Comparison of ENCODE assay signal across 1 mouse cellular context in the genomic region with DNA sequence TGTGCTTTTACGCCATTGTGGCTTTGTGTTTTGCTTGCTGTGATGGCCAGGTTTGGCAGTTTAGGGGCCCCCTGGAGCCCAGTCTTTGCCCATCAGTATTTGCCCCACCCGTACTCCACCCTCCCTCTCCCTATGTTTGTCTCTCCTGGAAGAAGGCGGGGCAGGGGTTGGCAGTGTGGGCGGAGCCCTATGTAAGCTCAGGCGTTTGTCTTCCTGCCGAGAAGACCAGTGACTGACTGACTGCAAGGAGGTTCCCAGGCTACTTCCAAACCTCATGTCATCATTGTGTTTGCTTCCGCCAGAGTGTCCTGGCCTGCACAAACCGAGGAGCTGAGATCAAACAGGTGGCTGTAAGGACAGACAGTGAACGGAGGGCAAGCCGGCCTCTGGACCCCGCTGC.
TF ChIP-seq lines count a peak whose summit lies in the region.

No protein-coding gene starts in this region.

TF ChIP-seq in MEL, 35 proteins besides CTCF, POLR2A, EP300 and RAD21:
- TF ChIP-seq ZMIZ1 (IDR thresholded peaks at IDR 0.05; ENCODE audit: low read depth, low read length), result no peak
- no peak for TF ChIP-seq CHD2 (IDR thresholded peaks at IDR 0.05; ENCODE audit: low read length)
- TF ChIP-seq UBTF (IDR thresholded peaks at IDR 0.05; ENCODE audit: borderline replicate concordance, insufficient read depth, low read depth, low read length), result no peak
- no peak for TF ChIP-seq GABPA (IDR thresholded peaks at IDR 0.05; ENCODE audit: low read depth, low read length)
- TF ChIP-seq ELF1 (IDR thresholded peaks at IDR 0.05; ENCODE audit: low read depth, low read length), result no peak
- no peak for TF ChIP-seq JUND (IDR thresholded peaks at IDR 0.05; ENCODE audit: low read depth, low read length)
- TF ChIP-seq TBP (IDR thresholded peaks at IDR 0.05; ENCODE audit: low read depth, low read length), result no peak
- TF ChIP-seq POLR2AphosphoS5 (IDR thresholded peaks at IDR 0.05; ENCODE audit: borderline replicate concordance, low read depth, low read length), result no peak
- no peak for TF ChIP-seq TCF12 (IDR thresholded peaks at IDR 0.05; ENCODE audit: low read depth, low read length)
- no peak for TF ChIP-seq MYC (IDR thresholded peaks at IDR 0.05; ENCODE audit: low read depth, low read length)
- TF ChIP-seq E2F4 (IDR thresholded peaks at IDR 0.05; ENCODE audit: borderline replicate concordance, low read depth, low read length), result no peak
- no peak for TF ChIP-seq ZKSCAN1 (IDR thresholded peaks at IDR 0.05; ENCODE audit: low read depth, low read length)
- no peak for TF ChIP-seq MAZ (IDR thresholded peaks at IDR 0.05; ENCODE audit: low read depth, low read length)
- TF ChIP-seq CHD1 (IDR thresholded peaks at IDR 0.05; ENCODE audit: low read depth, low read length), result no peak
- no peak for TF ChIP-seq MEF2A (IDR thresholded peaks at IDR 0.05; ENCODE audit: extremely low read depth, insufficient replicate concordance, low read depth, low read length, poor library complexity, severe bottlenecking)
- TF ChIP-seq SMC3 (IDR thresholded peaks at IDR 0.05; ENCODE audit: low read depth, low read length), result no peak
- TF ChIP-seq POLR2AphosphoS2 (IDR thresholded peaks at IDR 0.05; ENCODE audit: low read length), result no peak
- TF ChIP-seq BHLHE40 (IDR thresholded peaks at IDR 0.05; ENCODE audit: borderline replicate concordance, low read depth, low read length), result no peak
- no peak for TF ChIP-seq MXI1 (IDR thresholded peaks at IDR 0.05; ENCODE audit: low read depth, low read length)
